Mouse (Mus musculus): ENCODE results near the gene Nsd2. TPM values are rescaled to one million over a fixed set of nuclear protein-coding genes. Genes with fewer than 3 reads are reported as not detected.
"Not testable (repeated sequence)": the region's sequence is repeated elsewhere in the genome, so short reads cannot be mapped to it uniquely, and the experiment has no call there.

Gene Nsd2
- polyA plus RNA-seq, 2 experiments from 2014 or later = 12.0 to 13.0 TPM

DNA sequence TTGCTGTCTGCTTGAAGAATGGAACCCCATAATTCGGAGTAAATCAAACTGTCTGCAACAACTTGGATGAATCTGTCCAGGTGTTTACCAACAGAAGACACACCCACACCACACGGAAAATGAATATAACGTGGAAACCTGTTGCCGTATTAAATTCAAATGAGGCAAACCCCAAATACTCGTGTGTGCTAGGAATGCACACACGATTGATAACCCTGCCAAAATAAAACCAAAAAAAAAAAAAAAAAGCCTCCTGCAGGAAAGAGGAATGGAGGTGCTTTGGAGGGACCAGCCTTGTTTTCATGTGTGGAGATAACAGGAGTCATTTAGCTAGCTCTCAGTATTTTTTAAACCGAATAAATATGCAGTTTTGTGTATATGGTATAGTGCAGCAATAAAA lies 114.4 kb downstream of the Nsd2 start:
- no peak for ATAC-seq

DNA sequence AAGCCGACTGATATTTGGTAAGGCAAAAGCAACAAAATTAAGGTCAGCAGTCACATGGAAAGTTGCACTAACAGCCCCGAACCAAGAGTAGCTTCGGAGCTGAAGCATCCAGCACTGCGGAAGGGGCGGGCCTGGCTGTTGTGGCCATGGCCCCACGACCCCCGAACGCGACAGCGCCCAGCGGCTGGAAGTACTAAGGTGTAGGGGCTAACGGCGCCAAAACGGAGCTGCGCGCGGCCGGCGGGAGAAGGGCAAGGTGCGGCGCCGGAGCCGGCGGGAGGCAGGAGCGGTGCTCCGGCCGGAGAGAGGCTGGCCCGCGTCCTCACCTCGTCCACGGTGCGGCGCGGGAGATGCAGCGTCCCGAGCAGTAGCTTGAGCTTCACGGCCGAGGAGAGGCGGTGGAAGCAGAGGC lies 115.2 kb downstream of the Nsd2 start:
- peak; percentile 28 for ATAC-seq

DNA sequence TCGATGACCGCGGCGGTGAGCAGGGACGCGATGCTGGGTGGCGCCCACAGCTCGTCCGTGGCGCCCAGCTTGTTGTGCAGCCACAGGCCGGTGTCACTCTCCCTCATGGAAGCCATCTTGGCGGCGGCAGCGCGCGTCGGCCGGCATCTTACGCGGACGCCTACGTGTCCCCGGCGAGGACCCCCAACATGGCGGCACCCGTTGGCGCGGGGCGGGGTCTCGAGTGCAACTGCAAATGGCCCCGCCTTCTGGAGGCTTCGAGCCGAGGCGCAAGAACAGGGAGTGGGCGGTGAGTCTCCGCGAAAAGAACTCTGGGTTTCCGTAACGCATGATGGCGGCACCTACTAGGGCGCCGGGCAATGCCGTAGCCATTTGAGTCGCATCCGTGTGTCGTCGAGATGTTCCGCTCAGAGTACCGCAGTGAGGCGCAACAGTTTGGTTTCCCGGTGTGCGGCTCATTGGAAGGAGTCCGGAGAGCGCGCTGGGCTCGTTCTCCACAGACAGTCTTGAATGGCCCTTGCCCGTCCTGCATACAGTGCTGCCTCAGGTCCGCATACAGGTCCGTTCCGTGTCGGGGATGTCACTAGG lies 115.7 kb downstream of the Nsd2 start, which contains the start of gene Nelfa:
Gene Nelfa, minus strand, starts transcription at position 294 of the 588 bp plus-strand sequence.
- ATAC-seq = peak; percentile 95

DNA sequence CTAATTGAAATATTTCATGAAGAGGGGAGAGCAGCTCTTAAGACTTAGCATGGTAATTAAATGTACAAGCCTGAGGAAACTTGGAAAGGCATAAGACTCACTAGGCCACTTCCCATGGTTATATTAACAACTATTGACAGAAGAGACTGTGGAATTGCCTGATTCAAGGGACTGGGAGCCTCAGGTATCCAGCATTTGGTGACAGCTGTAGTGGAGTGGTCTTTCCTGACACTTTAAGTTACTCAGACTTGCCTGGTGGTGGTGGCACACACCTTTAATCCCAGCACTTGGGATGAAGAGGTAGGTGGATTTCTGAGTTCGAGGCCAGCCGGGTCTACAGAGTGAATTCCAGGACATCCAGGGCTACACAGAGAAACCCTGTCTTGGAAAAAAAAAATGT lies 116.7 kb downstream of the Nsd2 start:
- no peak for ATAC-seq

DNA sequence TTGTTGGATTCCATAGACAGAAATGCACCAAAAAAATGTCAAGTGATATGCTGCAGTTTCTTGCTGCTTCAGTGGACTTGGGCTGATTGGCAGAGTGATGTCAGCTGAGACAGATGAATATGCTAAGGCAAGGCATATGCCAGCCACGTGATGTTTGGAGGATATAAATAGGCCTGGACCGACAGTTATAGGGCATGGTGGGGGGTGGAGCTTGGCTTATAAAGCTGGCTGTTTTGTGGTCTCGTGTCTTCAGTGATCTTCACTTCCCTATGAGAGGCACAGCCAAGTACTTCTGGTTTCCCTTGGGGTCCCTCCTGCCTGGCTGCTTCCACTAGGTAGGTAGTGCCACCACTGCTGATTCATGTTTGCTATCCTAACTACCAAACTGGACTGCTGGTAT lies 117.9 kb downstream of the Nsd2 start:
- ATAC-seq = no peak

DNA sequence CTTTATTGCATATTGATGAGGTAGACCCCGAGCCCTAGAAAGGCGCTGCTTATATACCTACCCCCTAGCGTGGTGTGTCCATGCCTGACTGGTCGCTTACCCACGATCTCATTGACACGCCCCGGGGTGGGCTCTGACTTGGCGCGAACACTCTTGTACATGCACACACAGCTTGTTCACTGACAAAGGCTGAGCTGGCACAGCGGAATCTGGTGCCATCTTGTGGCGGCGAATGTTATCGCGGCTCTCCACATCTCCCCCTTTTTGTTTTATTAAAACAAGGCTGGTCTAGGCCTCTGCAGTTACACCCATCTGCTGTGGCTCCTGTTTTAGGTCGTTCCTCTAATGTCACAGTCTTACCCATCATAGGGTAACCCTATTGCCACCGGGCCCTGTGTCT lies 126.5 kb downstream of the Nsd2 start:
- ATAC-seq = not testable (repeated sequence)

Other genes starting within 250 kb of the Nsd2 start
- 10 to 100 TPM; 19.9 to 23.5 TPM for gene Fam53a, start 191.1 kb upstream of the Nsd2 start, polyA plus RNA-seq (2017; shearing (Covaris generic))
- gene Gm9903, start 190.8 kb upstream of the Nsd2 start, polyA plus RNA-seq (2017; shearing (Covaris generic)) = 1 to 10 TPM in 1 of 2 experiments, not detected in 1; 1.6 TPM
- gene Slbp, start 168.2 kb upstream of the Nsd2 start, polyA plus RNA-seq (2017; shearing (Covaris generic)) = 100 to 1,000 TPM; 123 to 141 TPM
- 10 to 100 TPM; 18.2 to 32.2 TPM for gene Tacc3, start 162.6 kb upstream of the Nsd2 start, polyA plus RNA-seq (2017; shearing (Covaris generic))
- gene Tmem129, start 162.3 kb upstream of the Nsd2 start, polyA plus RNA-seq (2017; shearing (Covaris generic)) = 10 to 100 TPM; 33.7 to 42.9 TPM
- gene Fgfr3, start 99.1 kb upstream of the Nsd2 start, polyA plus RNA-seq (2017; shearing (Covaris generic)) = not detected
- 10 to 100 TPM; 15.9 to 17.5 TPM for gene Letm1, start 37.9 kb upstream of the Nsd2 start, polyA plus RNA-seq (2017; shearing (Covaris generic))
- 10 to 100 TPM; 36.7 to 66.6 TPM for gene Nelfa, start 115.7 kb downstream of the Nsd2 start, polyA plus RNA-seq (2017; shearing (Covaris generic))
- not detected for gene Gm1673, start 162.7 kb downstream of the Nsd2 start, polyA plus RNA-seq (2017; shearing (Covaris generic))
- gene Nat8l, start 175.3 kb downstream of the Nsd2 start, polyA plus RNA-seq (2017; shearing (Covaris generic)) = not detected

Data from CD4-positive, CD25-positive, alpha-beta regulatory T cell, adult 4 months (primary cell).